Mouse (Mus musculus): ENCODE data around the gene Figla. TPM values are rescaled to one million over a fixed set of nuclear protein-coding genes. Genes with fewer than 3 reads are reported as not detected.
"Not testable (repeated sequence)": the region's sequence is repeated elsewhere in the genome, so short reads cannot be mapped to it uniquely, and the experiment has no call there.

Figla gene
- not detected for total RNA-seq (2021)

DNA sequence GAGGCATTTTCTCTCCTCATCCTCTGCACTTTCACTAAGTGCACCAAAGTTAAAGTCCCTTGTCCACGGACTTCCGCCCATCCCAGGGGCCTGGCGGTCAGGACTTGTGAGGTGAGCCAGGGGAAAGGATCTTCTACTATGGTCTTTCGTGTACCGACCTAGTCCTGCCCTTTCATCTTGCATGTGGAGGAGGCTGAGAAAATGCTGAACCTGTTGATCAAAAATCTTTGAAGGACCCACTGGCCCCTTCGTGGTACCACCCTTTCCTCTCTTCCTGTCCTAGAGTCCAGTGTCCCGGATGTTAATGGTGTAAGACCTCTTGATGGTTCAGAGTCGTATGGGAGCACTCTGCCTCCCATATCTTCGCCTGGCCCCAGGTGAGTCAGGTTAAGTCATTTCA, at the start of gene Figla:
Gene Figla (plus strand): TSS at position 301 of the 400 bp plus-strand sequence.
- no peak for DNase-seq (ENCODE audit: low spot score in 2 of 2)
- intact Hi-C loops (cut with DNase I) = no loop called here

DNA sequence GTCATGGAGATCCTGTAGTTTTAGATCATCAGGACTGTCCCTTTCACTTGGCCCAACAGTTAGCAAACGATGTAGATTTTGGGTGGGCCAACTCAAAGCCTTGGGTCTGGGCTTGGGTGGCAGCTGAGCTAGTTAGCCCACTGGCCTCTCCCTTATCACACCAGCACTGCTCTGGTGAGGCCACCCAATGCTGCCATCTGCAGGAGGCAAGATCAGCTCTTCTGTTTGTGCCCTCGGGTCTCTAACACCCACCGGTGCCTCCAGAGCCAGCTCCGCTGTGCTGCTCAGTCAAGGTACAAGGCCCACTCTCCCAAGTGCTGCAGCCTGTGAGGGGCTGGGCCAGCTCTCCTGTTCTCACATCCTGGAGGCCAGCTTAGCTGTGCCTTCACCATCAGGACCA, 49.3 kb upstream of the Figla start:
- no peak for DNase-seq (ENCODE audit: low spot score in 2 of 2)
- intact Hi-C loops (cut with DNase I) = no loop called here

DNA sequence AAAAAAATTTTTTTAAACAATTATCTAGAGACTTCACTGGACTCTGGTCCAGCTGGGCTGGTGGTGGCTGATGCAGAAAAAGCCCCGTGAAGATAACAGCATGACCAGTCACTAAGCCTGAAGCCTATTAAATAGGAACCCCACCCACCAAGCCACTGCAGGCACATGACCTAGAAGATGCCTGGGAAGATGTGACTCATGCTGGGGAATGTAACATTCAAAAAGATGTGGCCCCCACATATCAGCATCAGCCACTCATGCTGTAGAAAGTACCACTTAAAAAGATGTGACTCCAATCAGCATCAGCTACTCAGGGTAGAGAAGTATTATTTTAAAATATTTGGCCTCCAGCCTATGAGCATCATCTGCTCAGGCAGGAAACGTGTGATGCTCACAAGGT, 46.1 kb upstream of the Figla start:
- DNase-seq (ENCODE audit: low spot score in 2 of 2) = peak in 1 of 2 experiments; percentile 25
- intact Hi-C loops (cut with DNase I) = no loop called here

DNA sequence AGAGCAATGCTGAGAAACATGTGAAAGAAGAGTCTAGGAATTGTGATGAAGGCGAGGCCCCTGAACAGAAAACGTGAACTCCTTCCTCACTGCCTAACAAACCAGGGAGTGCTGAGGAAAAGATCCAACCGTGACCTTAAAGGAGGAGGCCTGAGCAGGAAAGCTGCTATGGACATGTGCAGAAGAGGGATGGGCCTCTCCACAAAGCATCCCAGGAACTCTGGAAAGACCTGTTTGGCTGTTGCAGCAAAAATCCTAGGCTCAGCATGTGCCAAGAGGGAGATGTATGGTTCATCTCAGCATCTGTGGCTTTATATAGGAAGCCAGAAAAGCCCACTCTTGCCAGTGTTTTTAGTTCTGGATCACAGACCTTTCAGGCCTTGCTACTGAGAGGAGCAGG, 43.3 kb upstream of the Figla start:
- no peak for DNase-seq (ENCODE audit: low spot score in 2 of 2)
- intact Hi-C loops (cut with DNase I) = no loop called here

DNA sequence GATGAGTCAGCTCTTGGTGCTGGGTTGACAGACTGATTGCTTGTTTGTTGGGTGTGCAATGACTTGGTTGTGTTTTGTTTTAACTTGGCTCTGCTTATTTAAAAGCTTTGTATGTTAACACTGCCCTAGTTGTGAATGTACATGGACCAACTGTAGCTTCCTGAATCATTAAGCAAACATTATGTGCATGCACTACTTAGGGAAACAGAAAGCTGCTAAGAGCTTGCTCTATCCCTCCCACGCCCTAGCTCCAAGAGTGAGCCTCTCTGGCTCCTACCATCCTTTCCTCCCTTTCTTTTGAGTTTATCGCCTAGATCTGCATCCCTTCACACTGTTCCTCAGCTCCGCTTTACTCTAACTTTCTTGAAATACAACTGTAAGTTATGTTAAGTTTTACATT, 42.6 kb upstream of the Figla start:
- intact Hi-C loops (cut with DNase I) = no loop called here
- peak in 1 of 2 experiments; percentile 72 for DNase-seq (ENCODE audit: low spot score in 2 of 2)

DNA sequence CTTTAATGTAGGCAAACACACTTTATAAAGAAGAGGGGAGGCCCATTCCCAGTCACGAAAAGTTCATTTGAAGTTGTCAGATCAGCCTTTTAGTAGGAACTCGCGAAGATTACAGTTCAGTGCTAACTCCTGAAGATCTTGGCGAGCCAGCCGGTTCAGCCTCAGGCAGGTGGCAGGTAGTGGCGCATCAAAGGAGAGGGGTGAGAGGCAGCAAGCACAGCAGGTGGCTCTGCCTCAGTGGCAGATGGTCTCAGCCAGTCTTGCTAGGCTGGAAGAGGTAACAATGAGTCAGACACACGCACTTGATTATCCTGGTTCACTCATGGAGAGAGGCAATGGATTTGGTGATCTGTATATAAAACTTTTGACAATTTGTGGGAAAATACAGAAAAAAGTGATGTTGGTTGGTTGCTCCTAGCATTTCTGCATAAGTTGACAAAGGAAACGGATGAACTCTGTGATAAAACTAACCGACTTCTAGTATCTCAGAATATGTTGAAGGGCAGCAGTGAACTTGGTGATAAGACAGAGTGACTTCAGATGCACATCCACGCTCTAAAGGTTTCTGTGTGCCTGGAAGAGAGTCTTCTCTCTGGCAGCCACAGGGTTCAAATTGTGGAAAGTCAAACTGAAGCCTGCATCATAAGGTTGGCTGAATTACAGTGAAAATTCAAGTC, 40.9 kb upstream of the Figla start:
- intact Hi-C loops (cut with DNase I) = no loop called here
- no peak for DNase-seq (ENCODE audit: low spot score in 2 of 2)

DNA sequence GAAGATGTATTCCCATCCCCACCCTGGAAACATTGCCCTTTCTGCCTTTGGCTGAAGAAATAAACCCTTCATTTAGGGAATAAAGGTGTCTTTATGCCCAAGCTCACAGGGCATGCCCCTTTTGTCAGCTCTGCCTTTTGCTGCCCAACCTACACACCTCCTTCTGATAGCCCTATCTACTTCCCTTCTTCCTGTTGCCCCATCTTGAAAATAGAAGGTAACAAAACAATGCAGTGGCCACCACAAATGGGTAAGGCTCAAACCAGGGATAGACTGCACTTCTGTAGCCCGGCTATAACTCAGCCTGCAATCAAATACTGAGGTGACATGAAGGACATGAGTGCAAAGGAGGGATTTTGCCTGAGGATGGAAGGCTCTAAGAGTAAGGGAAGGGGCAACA, 40.2 kb upstream of the Figla start:
- DNase-seq (ENCODE audit: low spot score in 2 of 2) = no peak
- intact Hi-C loops (cut with DNase I) = no loop called here

DNA sequence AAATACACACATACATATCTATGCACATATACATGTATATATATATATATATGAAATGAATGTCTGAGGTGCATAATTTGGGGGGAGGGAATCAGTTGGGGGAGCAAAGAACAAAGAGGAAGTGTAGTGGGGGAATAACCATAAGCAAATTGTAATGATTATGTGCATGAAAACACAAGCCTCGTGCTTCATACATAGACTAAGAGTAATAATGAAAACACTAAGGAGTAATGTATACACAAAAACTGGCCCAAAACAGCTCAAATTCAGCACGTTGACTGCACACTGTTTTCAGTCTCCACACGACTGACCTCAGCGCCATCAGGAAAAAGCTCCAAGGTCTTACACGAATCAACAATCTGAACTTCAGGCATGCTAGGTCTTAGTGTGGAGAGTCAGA, 39.7 kb upstream of the Figla start:
- DNase-seq (ENCODE audit: low spot score in 2 of 2) = no peak
- intact Hi-C loops (cut with DNase I) = no loop called here

DNA sequence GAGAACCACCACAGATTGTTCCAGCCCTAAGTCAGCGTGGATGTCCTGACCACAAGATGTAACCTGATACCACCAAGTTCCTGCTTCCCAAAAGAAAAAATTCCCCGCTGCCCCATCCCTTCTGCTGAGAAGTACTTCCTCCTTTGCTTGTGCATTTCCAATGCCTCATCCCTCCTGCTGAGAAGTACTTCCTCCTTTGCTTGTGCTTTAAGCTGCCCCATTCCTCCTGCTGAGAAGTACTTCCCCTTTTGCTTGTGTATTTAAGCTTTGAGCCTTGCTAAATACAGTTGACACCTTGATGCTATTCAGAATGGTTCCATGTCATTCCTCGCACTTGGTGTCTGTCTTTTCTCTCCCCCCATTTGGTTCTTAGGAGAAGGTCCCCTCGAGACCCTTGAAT, 37.2 kb upstream of the Figla start:
- DNase-seq (ENCODE audit: low spot score in 2 of 2); intact Hi-C loops (cut with DNase I): not testable (repeated sequence)

DNA sequence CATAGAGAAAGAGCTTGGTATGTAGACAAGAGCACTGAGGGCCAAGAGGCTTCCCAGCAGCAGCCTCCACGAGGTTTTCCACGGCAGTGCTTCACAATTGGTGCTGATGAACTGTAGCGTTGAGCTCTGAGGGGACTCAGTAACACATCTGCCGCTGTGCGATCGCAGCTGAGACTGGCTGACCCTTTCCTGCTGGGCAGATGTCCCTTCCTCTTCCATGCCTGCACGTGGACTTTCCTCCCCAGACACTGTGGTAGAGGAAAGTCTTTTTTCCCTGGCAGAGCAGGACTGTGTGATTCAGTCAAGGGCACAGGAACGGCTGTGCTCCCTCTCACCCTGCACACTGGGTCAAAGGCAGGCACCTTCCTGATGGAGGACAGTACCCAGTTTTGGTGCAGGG, 31.6 kb upstream of the Figla start:
- intact Hi-C loops (cut with DNase I) = no loop called here
- DNase-seq (ENCODE audit: low spot score in 2 of 2) = no peak

DNA sequence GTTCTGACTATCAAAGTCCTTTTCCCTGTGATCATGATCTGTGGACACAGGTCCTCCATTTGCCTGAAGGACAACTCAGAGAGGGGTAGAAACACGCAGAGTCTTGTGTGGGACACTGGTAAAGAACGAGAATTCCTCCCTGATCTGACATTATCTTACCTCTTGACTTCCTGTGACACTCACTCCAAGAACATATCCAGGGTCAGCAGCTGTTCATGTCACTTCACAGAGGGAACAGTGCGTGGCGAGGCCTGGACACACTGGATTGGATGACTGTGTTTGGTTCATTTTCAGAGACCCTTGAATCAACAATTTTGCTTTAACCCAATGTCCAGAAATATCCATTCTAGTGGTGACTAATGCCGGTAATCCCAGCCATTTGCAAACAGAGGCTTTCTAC, 26.4 kb upstream of the Figla start:
- DNase-seq (ENCODE audit: low spot score in 2 of 2); intact Hi-C loops (cut with DNase I): not testable (repeated sequence)

DNA sequence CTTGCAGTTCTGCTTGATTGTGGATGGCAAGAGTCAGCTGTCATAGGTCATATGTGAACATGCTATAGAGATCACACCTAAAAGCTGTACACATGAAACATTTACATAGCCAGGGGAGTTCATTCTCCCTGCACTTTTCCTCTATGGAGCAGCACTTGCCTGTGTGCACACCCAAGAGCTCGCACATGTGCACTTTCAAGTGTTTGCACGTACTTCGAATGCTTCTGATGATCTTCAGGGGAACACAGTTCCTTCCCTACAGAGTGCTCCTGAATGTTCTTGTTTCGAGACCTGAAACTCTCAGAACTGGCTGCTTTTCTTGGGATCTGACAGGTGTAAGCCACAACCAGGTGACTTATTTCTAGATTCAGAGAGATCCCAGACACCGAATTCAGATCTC, 25.2 kb upstream of the Figla start:
- DNase-seq (ENCODE audit: low spot score in 2 of 2); intact Hi-C loops (cut with DNase I): not testable (repeated sequence)

DNA sequence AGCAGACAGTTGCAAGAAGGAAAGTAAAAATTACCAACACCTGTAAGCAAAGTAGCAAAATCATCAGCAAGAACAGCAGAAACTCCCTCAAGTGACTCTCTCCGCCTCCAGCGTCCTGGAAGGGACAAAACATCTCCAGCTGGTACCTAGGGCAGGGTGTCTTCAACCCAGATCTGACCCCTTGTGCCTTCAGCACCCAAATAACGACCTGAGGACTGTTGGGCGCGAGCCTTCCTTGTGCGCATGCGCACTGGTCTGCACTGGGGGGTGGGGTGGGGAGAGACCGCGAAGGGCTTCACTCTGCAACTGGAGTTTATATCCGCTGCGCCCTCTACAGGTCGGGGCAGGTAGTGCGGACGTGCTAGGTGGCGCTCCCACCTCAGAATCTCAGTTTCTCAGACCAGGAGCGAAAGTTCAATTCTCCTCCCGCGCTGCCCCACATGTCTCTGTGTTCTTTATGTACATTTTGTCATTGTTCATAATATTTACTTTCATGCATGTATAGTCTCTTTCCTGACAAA, 12.5 kb upstream of the Figla start:
- intact Hi-C loops (cut with DNase I) = loop anchor here (5.0 kb wide), 1 partner anchor 41 kb away; the partner anchor contains the start of gene Dusp11
- no peak for DNase-seq (ENCODE audit: low spot score in 2 of 2)

DNA sequence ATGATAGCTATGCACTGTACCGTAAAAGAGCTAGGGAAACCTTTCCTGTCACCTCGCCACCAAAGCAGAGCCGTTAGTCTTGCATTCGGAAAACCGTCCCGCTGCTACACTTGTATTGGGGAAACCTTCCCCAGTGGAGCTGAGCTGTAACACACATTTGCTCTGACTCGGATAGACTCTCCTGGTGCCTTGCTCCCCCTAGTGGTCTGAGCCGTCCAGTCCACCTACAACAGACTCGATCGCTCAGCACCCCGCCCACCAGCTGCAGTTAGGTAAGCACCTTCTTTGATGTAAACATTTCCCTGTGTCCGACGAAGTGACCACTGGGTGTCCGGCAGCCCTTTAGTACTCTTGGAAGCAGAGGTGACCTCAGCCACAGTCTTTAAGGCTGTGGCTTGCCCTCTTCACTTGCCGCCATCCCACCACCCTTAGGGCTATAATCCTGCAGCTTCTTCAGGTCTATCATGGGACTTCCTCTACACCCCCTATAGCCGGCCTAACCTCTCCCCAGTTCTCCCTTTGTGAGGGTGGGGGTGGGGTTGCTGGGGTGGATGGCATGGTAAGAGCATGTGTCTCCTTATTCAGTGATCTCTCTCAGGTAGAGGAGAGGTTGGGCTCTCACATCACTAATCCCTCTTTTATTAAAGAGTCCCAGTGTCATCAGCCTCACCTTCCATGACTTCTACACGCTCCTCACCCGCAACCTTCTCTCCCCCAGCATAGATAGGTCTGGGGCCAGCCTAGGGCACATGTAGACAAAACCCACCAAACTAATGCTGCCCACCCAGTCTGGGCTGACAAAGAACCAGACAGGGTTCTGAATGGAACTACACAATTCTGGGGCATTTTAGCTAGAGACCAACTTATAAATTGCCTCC, 11.5 kb upstream of the Figla start:
- intact Hi-C loops (cut with DNase I) = loop anchor here (5.0 kb wide), 1 partner anchor 42 kb away; the partner anchor contains the start of gene Dusp11
- peak; percentile 65 to 80 for DNase-seq (ENCODE audit: low spot score in 2 of 2)

DNA sequence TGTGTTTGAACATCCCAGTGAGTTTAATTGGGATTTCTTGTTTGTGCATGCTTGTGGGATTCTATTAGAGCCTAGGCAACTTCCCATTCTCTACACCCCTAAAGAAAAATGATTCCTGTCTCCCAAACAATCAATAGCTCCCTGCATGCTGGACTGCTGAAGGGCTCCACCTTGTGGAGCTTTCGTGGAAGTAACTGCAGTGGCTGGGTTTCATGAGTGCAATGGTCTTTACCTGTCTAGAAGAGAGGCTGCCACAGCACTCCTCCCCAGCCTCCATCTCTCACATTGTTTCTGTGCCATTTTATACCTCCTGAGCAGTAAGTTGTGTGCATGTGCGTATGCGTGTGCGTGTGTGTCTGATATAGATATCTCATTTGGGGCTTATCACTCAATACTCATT, 6.0 kb upstream of the Figla start:
- DNase-seq (ENCODE audit: low spot score in 2 of 2) = peak; percentile 65 to 73
- intact Hi-C loops (cut with DNase I) = loop anchor here (5.0 kb wide), 1 partner anchor 178 kb away; the partner anchor contains the start of gene Nat8

DNA sequence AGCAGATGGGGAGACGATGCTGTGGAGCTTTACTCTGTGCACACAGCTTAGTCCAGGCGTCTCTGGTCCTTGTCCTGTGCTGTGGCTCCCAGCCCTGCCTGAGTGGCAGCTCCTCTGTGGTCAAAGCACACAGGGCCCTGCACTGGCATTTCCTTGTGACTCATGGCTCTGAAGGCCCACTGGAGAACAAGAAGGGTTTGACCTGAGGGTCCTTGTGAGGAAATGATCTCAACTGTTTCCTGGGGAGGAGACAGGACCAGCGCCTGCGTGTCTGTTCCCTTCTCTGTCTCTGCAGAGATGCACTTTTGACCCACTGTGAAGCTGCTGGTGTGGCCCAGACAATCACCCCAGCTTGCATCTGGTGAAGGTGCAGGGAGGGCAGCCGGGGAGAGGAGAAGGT, 1.2 kb upstream of the Figla start:
- not testable (repeated sequence) for DNase-seq (ENCODE audit: low spot score in 2 of 2)
- intact Hi-C loops (cut with DNase I) = loop anchor here (5.0 kb wide), 1 partner anchor 183 kb away; the partner anchor contains the start of gene Nat8

DNA sequence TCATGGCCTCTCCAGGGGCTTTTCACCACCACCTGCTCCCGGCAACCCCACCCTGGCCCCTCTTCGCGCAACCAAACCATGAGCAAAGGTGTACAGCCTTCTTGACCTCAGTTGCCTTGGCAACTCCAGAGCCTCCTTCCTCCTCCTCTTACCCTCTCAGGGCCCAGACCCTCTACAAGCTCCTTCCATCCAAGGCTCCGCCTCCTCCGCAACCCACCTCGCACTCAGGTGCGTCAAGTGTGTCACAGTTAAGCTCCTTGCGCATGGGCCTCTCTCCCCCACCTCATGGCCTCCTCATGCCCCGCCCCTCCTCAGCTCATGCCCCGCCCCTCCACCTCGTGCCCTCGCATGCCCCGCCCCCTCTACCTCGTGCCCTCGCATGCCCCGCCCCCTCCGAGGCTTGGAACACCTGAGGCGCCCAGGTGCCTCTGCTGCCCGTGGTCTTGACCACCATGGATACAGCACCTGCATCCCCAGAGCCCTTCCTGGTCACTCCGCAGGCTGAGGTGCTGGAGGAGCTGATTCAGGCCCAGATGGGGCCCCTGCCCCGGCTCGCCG, 901 bp downstream of the Figla start:
- intact Hi-C loops (cut with DNase I) = no loop called here
- no peak for DNase-seq (ENCODE audit: low spot score in 2 of 2)

DNA sequence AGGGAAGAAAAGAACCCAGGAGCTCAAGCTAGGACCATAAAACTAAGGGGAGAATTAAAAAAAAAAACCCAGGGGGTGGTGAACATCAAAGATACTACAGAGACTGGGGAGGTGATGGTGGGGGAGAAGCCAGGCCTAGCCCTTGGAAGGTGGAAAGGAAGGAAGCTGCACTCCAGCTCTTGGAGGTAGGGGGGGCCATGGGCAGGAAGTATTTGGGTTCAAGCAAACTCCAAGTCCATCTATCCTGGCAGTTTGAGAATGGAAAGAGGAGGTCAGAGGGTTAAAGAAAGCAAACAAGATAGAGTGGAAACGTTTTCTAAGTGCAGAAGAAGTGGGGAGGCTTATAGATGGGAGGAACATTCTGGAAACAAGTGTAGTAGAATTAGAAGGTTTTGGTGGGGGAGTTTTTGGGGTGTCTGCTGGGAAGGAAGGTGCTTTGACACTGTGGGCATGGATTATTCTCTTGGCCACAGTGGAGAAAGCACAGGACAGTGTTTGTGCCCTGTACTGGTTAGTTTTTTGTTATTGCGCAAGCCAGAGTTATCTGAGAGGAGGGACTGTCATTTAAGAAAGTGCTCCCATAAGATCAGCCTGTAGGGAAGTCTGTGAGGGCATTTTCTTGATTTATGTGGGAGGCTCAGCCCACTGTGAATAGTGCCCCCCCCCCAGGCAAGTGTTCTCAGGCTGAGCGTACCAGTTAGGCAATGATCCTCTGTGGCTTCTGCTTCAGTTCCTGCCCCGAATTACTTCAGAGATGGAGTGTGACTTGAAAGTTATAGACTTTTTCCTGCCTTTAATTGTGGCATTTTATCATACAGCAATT, 3.7 kb downstream of the Figla start:
- intact Hi-C loops (cut with DNase I) = no loop called here

DNA sequence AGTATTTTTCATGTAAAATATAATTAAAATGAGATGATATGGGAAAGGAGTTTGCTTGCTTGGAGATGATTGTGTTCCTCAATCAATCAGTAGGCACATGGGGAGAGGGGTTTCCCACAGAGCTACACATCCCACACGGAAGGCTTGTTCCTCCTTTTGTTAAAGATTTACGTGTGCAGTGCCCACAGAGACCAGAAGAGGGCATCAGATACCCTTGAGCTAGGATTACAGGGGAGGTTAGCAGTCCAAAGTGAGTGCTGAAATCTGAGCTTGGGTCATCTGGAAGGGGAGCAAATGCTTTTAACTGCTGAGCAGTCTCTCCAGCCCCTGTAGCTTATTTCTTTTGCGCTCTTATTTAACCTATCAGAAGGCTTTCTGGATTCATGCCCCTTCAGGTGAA, 5.0 kb downstream of the Figla start:
- intact Hi-C loops (cut with DNase I) = no loop called here
- DNase-seq (ENCODE audit: low spot score in 2 of 2) = no peak

More for the DNA sequence above, 3.7 kb downstream of the Figla start:
- no peak for DNase-seq (ENCODE audit: low spot score in 2 of 2)
